Mouse (Mus musculus): ENCODE measurements around the gene C2cd3.

- TF ChIP-seq POLR2A (IDR thresholded peaks at IDR 0.05; ENCODE audit: control insufficient read depth, low read depth, low read length) (no peak), CTCF (IDR thresholded peaks at IDR 0.05; ENCODE audit: control insufficient read depth, insufficient read depth, insufficient replicate concordance, low read depth, low read length) (no peak)
Observed at GRCm38 (mm10) chr7:100407677-100408076, 35.6 kb downstream of the C2cd3 start.
